Mouse (Mus musculus) ES-Bruce4 (cell line): Measurements from ENCODE around the gene Zfp653.

Source experiments
- CTCF ChIP-seq: IDR thresholded peaks from one replicate; pipeline ENCODE4 v1.8.1; 2011; ENCODE audit warnings: low read depth, low read length
- EP300 ChIP-seq: IDR thresholded peaks from 2 replicates; pipeline ENCODE4 v1.6.1; 2011; ENCODE audit warnings: low read depth, low read length; ENCODE audit not compliant: insufficient read depth
- POLR2A ChIP-seq: IDR thresholded peaks from one replicate; pipeline ENCODE4 v1.8.1; 2011; ENCODE audit warnings: low read length; ENCODE audit not compliant: insufficient read depth

DNA sequence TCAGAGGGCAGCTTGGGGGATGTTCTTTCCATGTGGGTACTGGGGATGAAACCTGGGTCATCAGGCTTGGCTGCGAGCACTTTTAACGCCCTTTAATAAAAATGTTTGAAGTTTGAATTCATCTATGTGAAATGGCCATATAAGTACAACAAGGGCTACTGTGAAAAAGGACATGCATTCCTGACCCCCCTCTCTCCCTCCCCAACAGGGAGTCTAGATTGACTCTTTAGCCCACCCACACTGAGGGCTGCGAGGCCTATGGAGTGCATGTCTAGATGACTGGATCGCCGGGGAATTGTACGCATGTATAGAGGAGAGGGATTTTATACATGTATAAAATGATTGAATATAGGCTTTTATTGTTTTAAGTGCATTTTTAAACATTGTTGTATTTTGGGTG is 14.8 kb upstream of the Zfp653 start:
- TF ChIP-seq CTCF (no peak), POLR2A (no peak), EP300 (no peak)
